Mouse (Mus musculus) forebrain, embryonic 14.5 days (tissue): Measurements from ENCODE around the gene Rex2. TPM values are rescaled to one million over a fixed set of nuclear protein-coding genes. Genes with fewer than 3 reads are reported as not detected.
A peak's percentile ranks its signal among the peaks of the same experiment; 100 is the strongest.
"Not testable (repeated sequence)": the region's sequence is repeated elsewhere in the genome, so short reads cannot be mapped to it uniquely, and the experiment has no call there.

Source experiments
- ATAC-seq: fragments of 200-750 bp; cut with Nextera tagmentation; 2 replicates; pipeline ENCODE4 v1.8.0; 2017; ENCODE audit warnings: mild to moderate bottlenecking, moderate library complexity
- DNase-seq: peaks from one replicate; pipeline ENCODE4 v3.0.0-alpha.2; 2015; ENCODE audit warnings: low spot score
- H3K27ac ChIP-seq: fragments of 300-500 bp; sonication (generic); 2 replicates; pipeline ENCODE4 v1.5.1; 2014; ENCODE audit warnings: low read depth, mild to moderate bottlenecking, control low read depth, low read length, moderate library complexity
- H3K27me3 ChIP-seq: fragments of 300-500 bp; sonication (generic); replicated peaks from 2 replicates; pipeline ENCODE4 v1.6.1; 2014; ENCODE audit warnings: low read length, control low read depth, mixed read lengths; ENCODE audit not compliant: control insufficient read depth, insufficient read depth
- H3K36me3 ChIP-seq: fragments of 300-500 bp; sonication (generic); 2 replicates; pipeline ENCODE4 v1.6.1; 2014; ENCODE audit warnings: low read length, control low read depth; ENCODE audit not compliant: control insufficient read depth, insufficient read depth
- H3K4me1 ChIP-seq: fragments of 300-500 bp; sonication (generic); 2 replicates; pipeline ENCODE4 v1.6.1; 2014; ENCODE audit warnings: antibody characterized with exemption, low read length, control low read depth; ENCODE audit not compliant: control insufficient read depth, insufficient read depth
- H3K4me2 ChIP-seq: fragments of 300-500 bp; sonication (generic); 2 replicates; pipeline ENCODE4 v1.6.1; 2014; ENCODE audit warnings: mild to moderate bottlenecking, control low read depth, low read length
- H3K4me3 ChIP-seq: fragments of 300-500 bp; sonication (generic); 2 replicates; pipeline ENCODE4 v1.5.1; 2014; ENCODE audit warnings: low read depth, low read length, control low read depth
- H3K9ac ChIP-seq: fragments of 300-500 bp; sonication (generic); 2 replicates; pipeline ENCODE4 v1.6.1; 2014; ENCODE audit warnings: mild to moderate bottlenecking, low read length, control low read depth, moderate library complexity
- H3K9me3 ChIP-seq: fragments of 300-500 bp; sonication (generic); replicated peaks from 2 replicates; pipeline ENCODE4 v1.6.1; 2016; ENCODE audit warnings: low read length, control low read depth, mixed read lengths; ENCODE audit not compliant: control insufficient read depth
- WGBS: fragments of 180-500 bp; shearing (Covaris S2); extraction: QIAGEN DNeasy Blood & Tissue Kit; methylation state at CpG from one replicate; pipeline ENCODE4 v1.1.7; 2014; 5-methylcytosine and 5-hydroxymethylcytosine counted together
- polyA plus RNA-seq: library from polyadenylated mRNA; unstranded; fragments of >200 nt; fragmentation: Nextera tagmentation; extraction: Ambion mirVana; gene quantifications from 2 replicates; pipeline ENCODE4 v1.2.1, GENCODE M21; 2014

The Rex2 gene
- polyA plus RNA-seq, 1 experiment from 2014 or later, result not detected

GRCm38 (mm10) chr4:147101666-147102626 is 80.3 kb downstream of the Rex2 start:
- not testable (repeated sequence) for H3K36me3 ChIP-seq, H3K9me3 ChIP-seq, H3K4me1 ChIP-seq, H3K27me3 ChIP-seq, H3K27ac ChIP-seq
- DNase-seq (peak; percentile 29), ATAC-seq (peak; percentile 88)
- under 1% methylated on average over 88 of the region's 109 CpGs for WGBS
- Histone ChIP-seq H3K4me2 (peak overlapping the region; percentile 53), H3K4me3 (peak overlapping the region; percentile 35), H3K9ac (peak overlapping the region; percentile 46; the same call in 1 of the 2 replicates)

DNA sequence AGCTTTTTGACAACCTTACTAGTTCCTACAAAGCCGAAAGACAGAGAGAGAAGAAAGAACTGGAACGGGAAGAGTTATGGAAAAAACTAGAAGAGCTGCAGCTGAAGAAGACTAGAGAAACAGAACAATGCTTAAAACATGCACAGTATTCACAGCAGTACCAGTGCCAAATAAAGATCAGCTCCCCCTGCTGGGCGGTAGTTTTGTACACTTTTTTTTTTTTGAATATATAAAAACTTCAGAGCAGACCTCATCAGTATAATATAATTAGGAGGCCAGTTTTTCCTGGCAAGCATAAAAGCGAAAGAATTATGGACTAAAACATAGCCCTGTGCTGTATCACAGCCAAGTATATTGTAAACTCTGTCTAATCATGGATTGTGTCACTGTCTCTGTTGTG is 82.2 kb downstream of the Rex2 start:
- not testable (repeated sequence) for DNase-seq, H3K27ac ChIP-seq, H3K4me2 ChIP-seq, H3K4me3 ChIP-seq, H3K9me3 ChIP-seq, H3K36me3 ChIP-seq, H3K4me1 ChIP-seq, ATAC-seq, H3K27me3 ChIP-seq, H3K9ac ChIP-seq
- WGBS, result 62% methylated on average over 4 of the region's 4 CpGs

Other genes with a start within 250 kb of the Rex2 start
- gene Gm21411, start 112.3 kb upstream of the Rex2 start, polyA plus RNA-seq, result not detected in 2 replicates
- gene Zfp989, start 49.9 kb upstream of the Rex2 start, polyA plus RNA-seq, result not detected in 2 replicates
- gene Zfp991, start 110.2 kb downstream of the Rex2 start, polyA plus RNA-seq, result 5.0 and 6.0 TPM in 2 replicates